Comparison of ENCODE assay signal across 28 mouse cellular contexts in the genomic region with DNA sequence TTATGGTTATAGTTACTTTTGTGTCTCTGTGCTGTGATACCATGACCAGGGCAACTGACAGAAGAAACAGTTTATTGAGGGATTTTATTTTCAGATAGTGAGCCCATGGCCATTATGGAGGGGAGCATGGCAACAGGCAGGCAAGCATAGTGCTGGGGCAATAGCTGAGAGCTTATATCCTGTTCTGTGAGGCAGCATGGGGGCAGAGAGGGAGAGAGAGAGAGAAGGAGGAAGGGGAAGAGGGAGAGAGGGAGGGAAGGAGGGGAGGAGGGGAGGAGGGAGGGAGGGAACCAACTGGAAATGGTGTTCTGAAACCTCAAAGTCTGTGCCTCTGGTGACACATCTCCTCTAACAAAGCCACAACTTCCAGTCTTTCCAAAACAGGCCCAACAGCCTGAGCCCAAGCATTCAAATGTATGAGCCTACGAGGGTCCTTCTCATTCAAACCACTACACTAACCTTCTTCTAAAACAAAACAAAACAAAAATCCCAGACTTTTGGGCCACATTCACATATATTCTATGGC.
DNase-seq lines count a peak whose midpoint lies in the region; ATAC-seq lines count a peak whose summit lies in the region.
"Had no signal": no experiment of that assay in that cellular context is flagged by ENCODE, and none has a peak within 500 bp of the region (broad histone marks: within the 10 kb centered on the region; RNA-seq: fewer than 3 reads in every experiment).

No protein-coding gene starts in this region.

- H3K9me3 ChIP-seq in midbrain, embryonic 11.5 days (ENCODE audit: control insufficient read depth, low read length): no peaks in the 10 kb centered on the region
- H3K9me3 ChIP-seq in midbrain, embryonic 13.5 days: no peaks in the 10 kb centered on the region
- H3K9me3 ChIP-seq: embryonic facial prominence, embryonic 13.5 days; embryonic facial prominence, embryonic 15.5 days; forebrain, embryonic 10.5 days; forebrain, embryonic 12.5 days; G1E had no signal

- ATAC-seq in midbrain, embryonic 11.5 days (ENCODE audit: low FRiP score): no peak
- no peak for ATAC-seq in midbrain, embryonic 13.5 days
- peak; percentile 73 for ATAC-seq in common myeloid progenitor, adult 5-6 weeks (replicated peaks; ENCODE audit: low read depth, poor library complexity, severe bottlenecking)
- ATAC-seq in megakaryocyte progenitor cell, adult 5-6 weeks (replicated peaks; ENCODE audit: poor library complexity): peak; percentile 79
- ATAC-seq: CD4-positive, CD25-positive, alpha-beta regulatory T cell, adult 4 months; forebrain, embryonic 14.5 days; forebrain, embryonic 16.5 days; Patski had no signal

- WGBS in midbrain, embryonic 11.5 days: 93% methylated on average over 1 of the region's 1 CpGs
- 97% methylated on average over 1 of the region's 1 CpGs for WGBS in midbrain, embryonic 13.5 days

- no peak overlapping the region for H3K27ac ChIP-seq in midbrain, embryonic 11.5 days (ENCODE audit: low read depth, low read length)
- no peak overlapping the region for H3K27ac ChIP-seq in midbrain, embryonic 13.5 days
- H3K27ac ChIP-seq: embryonic facial prominence, embryonic 13.5 days; embryonic facial prominence, embryonic 15.5 days; forebrain, embryonic 10.5 days; forebrain, embryonic 12.5 days had no signal

- intact Hi-C loops in left cerebral cortex, postnatal 36 days (cut with DNase I): no loop called here
- intact Hi-C loops in gastrocnemius, postnatal 14 days (cut with DNase I; ENCODE audit: low total_unique reads): no loop called here

- no peaks in the 10 kb centered on the region for H3K36me3 ChIP-seq in midbrain, embryonic 11.5 days (ENCODE audit: control insufficient read depth, insufficient read depth, low read length)
- H3K36me3 ChIP-seq in midbrain, embryonic 13.5 days: no peaks in the 10 kb centered on the region
- H3K36me3 ChIP-seq: embryonic facial prominence, embryonic 13.5 days; embryonic facial prominence, embryonic 15.5 days; forebrain, embryonic 10.5 days; forebrain, embryonic 12.5 days; G1E had no signal

- no peaks in the 10 kb centered on the region for H3K27me3 ChIP-seq in midbrain, embryonic 11.5 days (ENCODE audit: control insufficient read depth, insufficient read depth, low read length)
- no peaks in the 10 kb centered on the region for H3K27me3 ChIP-seq in midbrain, embryonic 13.5 days
- H3K27me3 ChIP-seq: CH12.LX; embryonic facial prominence, embryonic 13.5 days; embryonic facial prominence, embryonic 15.5 days; forebrain, embryonic 12.5 days; Patski had no signal

- H3K4me2 ChIP-seq in midbrain, embryonic 11.5 days: no peak overlapping the region
- H3K4me2 ChIP-seq in midbrain, embryonic 13.5 days (replicated peaks): no peak overlapping the region
- H3K4me2 ChIP-seq: embryonic facial prominence, embryonic 13.5 days; embryonic facial prominence, embryonic 15.5 days; forebrain, embryonic 12.5 days had no signal

- H3K9ac ChIP-seq in midbrain, embryonic 11.5 days (ENCODE audit: low read length): no peak overlapping the region
- no peak overlapping the region for H3K9ac ChIP-seq in midbrain, embryonic 13.5 days (replicated peaks)
- H3K9ac ChIP-seq: embryonic facial prominence, embryonic 13.5 days; embryonic facial prominence, embryonic 15.5 days; forebrain, embryonic 12.5 days had no signal

- no peak overlapping the region for H3K4me3 ChIP-seq in midbrain, embryonic 11.5 days (ENCODE audit: low read depth, low read length)
- no peak overlapping the region for H3K4me3 ChIP-seq in midbrain, embryonic 13.5 days (replicated peaks)
- H3K4me3 ChIP-seq: embryonic facial prominence, embryonic 13.5 days; embryonic facial prominence, embryonic 15.5 days; erythroblast, embryonic 14.5 days; forebrain, embryonic 10.5 days; forebrain, embryonic 12.5 days had no signal

- peak; percentile 2 for DNase-seq in embryo, embryonic 10 days (ENCODE audit: low spot score)
- DNase-seq in embryo, embryonic 9.5 days (ENCODE audit: extremely low spot score): no peak
- DNase-seq in midbrain, embryonic 11.5 days (ENCODE audit: low spot score, missing footprints): peak; percentile 12
- DNase-seq in left cerebral cortex, postnatal 36 days (ENCODE audit: low spot score in 2 of 2): no peak
- DNase-seq in gastrocnemius, postnatal 14 days: no peak
- DNase-seq: adrenal gland, adult 2 months; adrenal gland, postnatal 10 days; adrenal gland, postnatal 25 days; B cell, adult 2 months; cerebellum, adult 11 months; cerebellum, adult 18-20 months; cerebellum, adult 8-10 months; cerebellum, postnatal 10 days; cerebellum, postnatal 25 days had no signal

- no peaks in the 10 kb centered on the region for H3K4me1 ChIP-seq in midbrain, embryonic 11.5 days (ENCODE audit: control insufficient read depth, insufficient read depth, low read length)
- H3K4me1 ChIP-seq in midbrain, embryonic 13.5 days (replicated peaks): no peaks in the 10 kb centered on the region; the same call in 1 of the 2 replicates
- H3K4me1 ChIP-seq: embryonic facial prominence, embryonic 13.5 days; embryonic facial prominence, embryonic 15.5 days; forebrain, embryonic 10.5 days; forebrain, embryonic 12.5 days had no signal

Comparison
In these comparisons a context has a peak if more than half of its experiments do, and no peak if none do; other contexts are left out.
1. DNase-seq: peak in embryo, embryonic 10 days (single experiment) and midbrain, embryonic 11.5 days (single experiment); none in embryo, embryonic 9.5 days (single experiment), left cerebral cortex, postnatal 36 days (0 of 2) and gastrocnemius, postnatal 14 days (single experiment).
2. ATAC-seq: peak in common myeloid progenitor, adult 5-6 weeks (single experiment) and megakaryocyte progenitor cell, adult 5-6 weeks (single experiment); none in midbrain, embryonic 11.5 days (single experiment) and midbrain, embryonic 13.5 days (single experiment).